Mouse (Mus musculus): ENCODE data around the gene Adat1.

- TF ChIP-seq CTCF (IDR thresholded peaks at IDR 0.05; ENCODE audit: low read depth) (no peak), EP300 (IDR thresholded peaks at IDR 0.05; ENCODE audit: low read depth) (no peak)
Observed at GRCm38 (mm10) chr8:111984511-111984910, 7.6 kb downstream of the Adat1 start.
